Mouse (Mus musculus): ENCODE measurements at regions not wholly inside any gene's neighbourhood (a gene's known extent, or its start where the extent isn't known, plus 50 kb on each side); places are given as distances from the start of the nearest gene placed in this dataset.

DNA sequence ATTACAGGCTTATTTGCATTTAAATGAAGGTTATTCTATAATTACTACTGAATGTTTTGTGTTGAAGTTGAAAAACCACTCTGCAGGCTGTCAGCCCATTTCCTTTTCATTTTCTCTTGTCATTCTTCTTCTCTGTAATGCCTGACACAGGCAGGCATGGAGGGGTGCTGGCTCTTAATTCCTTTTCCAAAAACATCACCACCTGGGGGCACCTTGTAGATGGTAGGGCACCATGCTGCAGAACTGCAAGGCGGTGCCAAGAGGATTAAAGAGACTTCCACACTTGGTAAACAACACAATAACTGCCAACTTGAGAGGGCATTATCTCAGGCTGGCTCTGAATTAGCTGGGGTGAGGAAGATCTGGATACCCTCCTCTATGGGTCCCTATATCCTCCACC is 148.7 kb upstream of the Snx19 start:
- H3K9me3 ChIP-seq (replicated peaks; ENCODE audit: insufficient read depth, low read length): no peaks in the 10 kb centered on the region
- no peaks in the 10 kb centered on the region for H3K36me3 ChIP-seq (ENCODE audit: control insufficient read depth in 1 of 2, insufficient read depth in 2 of 2, low read length in 2 of 2)
- no peaks in the 10 kb centered on the region for H3K27me3 ChIP-seq (ENCODE audit: control insufficient read depth in 1 of 2, insufficient read depth in 2 of 2, low read length in 2 of 2)
- no peaks in the 10 kb centered on the region for H3K79me2 ChIP-seq (ENCODE audit: control insufficient read depth, insufficient read depth, low read length, poor library complexity)
- no peak for DNase-seq (ENCODE audit: low read depth, low spot score)
- no peak overlapping the region for H3K27ac ChIP-seq (ENCODE audit: control insufficient read depth, low read depth, low read length)
- H3K4me1 ChIP-seq (ENCODE audit: control insufficient read depth in 1 of 2, insufficient read depth in 2 of 2, low read length in 2 of 2): no peaks in the 10 kb centered on the region
- H3K9ac ChIP-seq (ENCODE audit: control insufficient read depth, low read depth, low read length, poor library complexity, severe bottlenecking): no peak overlapping the region
- TF ChIP-seq SMC3 (IDR thresholded peaks at IDR 0.05; ENCODE audit: low read depth, low read length) (no peak), POLR2AphosphoS2 (IDR thresholded peaks at IDR 0.05; ENCODE audit: low read length) (no peak), MEF2A (IDR thresholded peaks at IDR 0.05; ENCODE audit: extremely low read depth, insufficient replicate concordance, low read depth, low read length, poor library complexity, severe bottlenecking) (no peak), USF1 (IDR thresholded peaks at IDR 0.05; ENCODE audit: low read depth, low read length) (no peak), TBP (IDR thresholded peaks at IDR 0.05; ENCODE audit: low read depth, low read length) (no peak), MAZ (IDR thresholded peaks at IDR 0.05; ENCODE audit: low read depth, low read length) (no peak), KAT2A (conservative IDR thresholded peaks at IDR 0.05; ENCODE audit: low read depth, low read length) (no peak), POLR2A (IDR thresholded peaks at IDR 0.05; ENCODE audit: control insufficient read depth in 1 of 2, insufficient read depth in 1 of 2, low read depth in 1 of 2, low read length in 2 of 2, poor library complexity in 1 of 2) (no peak), GABPA (IDR thresholded peaks at IDR 0.05; ENCODE audit: low read depth, low read length) (no peak), NELFE (IDR thresholded peaks at IDR 0.05; ENCODE audit: low read depth, low read length) (no peak), RAD21 (IDR thresholded peaks at IDR 0.05; ENCODE audit: low read depth, low read length) (no peak), CHD2 (IDR thresholded peaks at IDR 0.05; ENCODE audit: low read length) (no peak), MAX (IDR thresholded peaks at IDR 0.05; ENCODE audit: low read length) (no peak), E2F4 (IDR thresholded peaks at IDR 0.05; ENCODE audit: borderline replicate concordance, low read depth, low read length) (no peak), CTCF (IDR thresholded peaks at IDR 0.05 in 2 of 3, conservative IDR thresholded peaks at IDR 0.05 in 1 of 3; ENCODE audit: control insufficient read depth in 1 of 3, insufficient read depth in 1 of 3, low read depth in 2 of 3, low read length in 3 of 3, poor library complexity in 1 of 3, severe bottlenecking in 1 of 3) (no peak), SIN3A (IDR thresholded peaks at IDR 0.05; ENCODE audit: low read length) (no peak), ELF1 (IDR thresholded peaks at IDR 0.05; ENCODE audit: low read depth, low read length) (no peak), NRF1 (IDR thresholded peaks at IDR 0.05; ENCODE audit: insufficient read depth, low read depth, low read length, poor library complexity, severe bottlenecking) (no peak), POLR2AphosphoS5 (IDR thresholded peaks at IDR 0.05; ENCODE audit: borderline replicate concordance, low read depth, low read length) (no peak)
- no peak overlapping the region for H3K4me3 ChIP-seq (ENCODE audit: control insufficient read depth in 1 of 2, insufficient read depth in 1 of 2, low read depth in 2 of 2, low read length in 2 of 2)

DNA sequence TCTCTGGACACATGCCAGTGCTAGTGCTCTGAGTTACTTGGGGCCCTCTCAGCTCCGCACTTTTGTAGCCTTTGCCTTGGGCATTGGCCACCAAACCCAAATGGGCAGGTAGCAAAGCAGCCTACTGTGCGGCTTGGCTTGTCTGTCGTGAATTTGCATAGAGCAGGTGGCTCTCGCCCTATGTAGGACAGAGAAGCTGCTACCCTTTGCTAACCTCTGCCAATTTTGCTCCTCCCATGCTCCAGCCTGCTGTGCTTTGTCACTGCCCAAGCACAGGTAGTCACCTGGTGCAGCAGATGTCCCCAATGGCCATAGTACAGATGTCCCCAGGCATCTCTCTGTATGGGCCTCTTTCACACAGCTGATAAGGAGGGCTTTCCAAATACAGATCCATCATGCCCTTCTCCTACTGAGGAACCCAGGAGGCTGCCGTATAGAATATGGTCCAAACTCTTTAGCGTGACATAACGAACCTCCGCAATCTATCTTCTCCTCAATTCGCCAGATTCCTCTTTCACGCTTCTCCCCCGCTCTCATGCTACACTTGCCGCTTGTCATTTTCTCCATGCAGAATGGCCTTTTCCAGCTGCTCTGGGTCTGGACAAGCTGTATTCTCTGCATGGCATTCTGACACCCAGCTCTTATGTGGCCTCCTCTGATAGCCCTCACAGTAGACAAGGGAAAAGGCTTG is 143.7 kb upstream of the Snx19 start:
- Histone ChIP-seq H3K4me3 (ENCODE audit: control insufficient read depth in 1 of 2, insufficient read depth in 1 of 2, low read depth in 2 of 2, low read length in 2 of 2) (no peak overlapping the region), H3K9ac (ENCODE audit: control insufficient read depth, low read depth, low read length, poor library complexity, severe bottlenecking) (no peak overlapping the region), H3K27ac (ENCODE audit: control insufficient read depth, low read depth, low read length) (no peak overlapping the region), H3K79me2 (ENCODE audit: control insufficient read depth, insufficient read depth, low read length, poor library complexity) (no peaks in the 10 kb centered on the region), H3K27me3 (ENCODE audit: control insufficient read depth in 1 of 2, insufficient read depth in 2 of 2, low read length in 2 of 2) (no peaks in the 10 kb centered on the region), H3K36me3 (ENCODE audit: control insufficient read depth in 1 of 2, insufficient read depth in 2 of 2, low read length in 2 of 2) (no peaks in the 10 kb centered on the region), H3K4me1 (ENCODE audit: control insufficient read depth in 1 of 2, insufficient read depth in 2 of 2, low read length in 2 of 2) (no peaks in the 10 kb centered on the region), H3K9me3 (replicated peaks; ENCODE audit: insufficient read depth, low read length) (no peaks in the 10 kb centered on the region)
- TF ChIP-seq HCFC1 (IDR thresholded peaks at IDR 0.05; ENCODE audit: low read depth, low read length): no peak
- no peak for TF ChIP-seq RAD21 (IDR thresholded peaks at IDR 0.05; ENCODE audit: low read depth, low read length)
- no peak for TF ChIP-seq RCOR1 (IDR thresholded peaks at IDR 0.05; ENCODE audit: low read depth, low read length)
- TF ChIP-seq CHD1 (IDR thresholded peaks at IDR 0.05; ENCODE audit: low read depth, low read length): no peak
- no peak for DNase-seq (ENCODE audit: low read depth, low spot score)
